Mouse (Mus musculus): ENCODE data around the gene Nabp2.

Nabp2 gene

GRCm38 (mm10) chr10:128411211-128412054 lies at the start of gene Nabp2, which contains the start of gene Rnf41:
TSS of gene Nabp2 (minus strand) at chr10:128411492.
TSS of gene Rnf41 (plus strand) at chr10:128411657.
- DNase-seq (ENCODE audit: low read depth, low spot score) = peak; percentile 95

GRCm38 (mm10) chr10:128460270-128460630 lies 49.0 kb upstream of the Nabp2 start:
- DNase-seq (ENCODE audit: low read depth, low spot score) = no peak

- DNase-seq (ENCODE audit: low read depth, low spot score) = peak; percentile 34
Measured at GRCm38 (mm10) chr10:128459409-128460269, 48.3 kb upstream of the Nabp2 start.

GRCm38 (mm10) chr10:128458719-128459408 lies 47.6 kb upstream of the Nabp2 start, which contains the start of gene Smarcc2:
TSS of gene Smarcc2 (plus strand) at chr10:128459248.
- DNase-seq (ENCODE audit: low read depth, low spot score) = peak; percentile 56

GRCm38 (mm10) chr10:128458348-128458718 lies 47.0 kb upstream of the Nabp2 start:
- DNase-seq (ENCODE audit: low read depth, low spot score) = peak; percentile 85

- DNase-seq (ENCODE audit: low read depth, low spot score) = no peak
Measured at GRCm38 (mm10) chr10:128457676-128458075, 46.4 kb upstream of the Nabp2 start.

GRCm38 (mm10) chr10:128455280-128455679 lies 44.0 kb upstream of the Nabp2 start:
- DNase-seq (ENCODE audit: low read depth, low spot score) = peak; percentile 72

- no peak for DNase-seq (ENCODE audit: low read depth, low spot score)
Measured at GRCm38 (mm10) chr10:128454471-128454870, 43.2 kb upstream of the Nabp2 start.

GRCm38 (mm10) chr10:128451014-128451413 lies 39.7 kb upstream of the Nabp2 start:
- DNase-seq (ENCODE audit: low read depth, low spot score) = no peak

- DNase-seq (ENCODE audit: low read depth, low spot score) = no peak
Measured at GRCm38 (mm10) chr10:128445407-128445806, 34.1 kb upstream of the Nabp2 start.

- DNase-seq (ENCODE audit: low read depth, low spot score) = no peak
Measured at GRCm38 (mm10) chr10:128444354-128444753, 33.1 kb upstream of the Nabp2 start.

GRCm38 (mm10) chr10:128442718-128443117 lies 31.4 kb upstream of the Nabp2 start:
- DNase-seq (ENCODE audit: low read depth, low spot score) = no peak

- no peak for DNase-seq (ENCODE audit: low read depth, low spot score)
Measured at GRCm38 (mm10) chr10:128441324-128442119, 30.2 kb upstream of the Nabp2 start.

- no peak for DNase-seq (ENCODE audit: low read depth, low spot score)
Measured at GRCm38 (mm10) chr10:128440407-128440806, 29.1 kb upstream of the Nabp2 start.

- DNase-seq (ENCODE audit: low read depth, low spot score) = no peak
Measured at GRCm38 (mm10) chr10:128438675-128439279, 27.5 kb upstream of the Nabp2 start.

GRCm38 (mm10) chr10:128436376-128436775 lies 25.1 kb upstream of the Nabp2 start:
- DNase-seq (ENCODE audit: low read depth, low spot score) = no peak

GRCm38 (mm10) chr10:128435873-128436272 lies 24.6 kb upstream of the Nabp2 start:
- no peak for DNase-seq (ENCODE audit: low read depth, low spot score)

- no peak for DNase-seq (ENCODE audit: low read depth, low spot score)
Measured at GRCm38 (mm10) chr10:128435186-128435823, 24.0 kb upstream of the Nabp2 start.

- no peak for DNase-seq (ENCODE audit: low read depth, low spot score)
Measured at GRCm38 (mm10) chr10:128434681-128435080, 23.4 kb upstream of the Nabp2 start.

GRCm38 (mm10) chr10:128433417-128433816 lies 22.1 kb upstream of the Nabp2 start:
- DNase-seq (ENCODE audit: low read depth, low spot score) = no peak
